Comparison of ENCODE assay signal across 34 mouse cellular contexts in genomic region chr13:7691232-7691631, GRCm38 (mm10).
"Had no signal": no experiment of that assay in that cellular context is flagged by ENCODE, and none has a peak within 500 bp of the region (broad histone marks: within the 10 kb centered on the region; RNA-seq: fewer than 3 reads in every experiment).

No protein-coding gene starts in this region.

- H3K36me3 ChIP-seq: heart, embryonic 12.5 days; heart, embryonic 13.5 days; heart, embryonic 15.5 days; hindbrain, embryonic 10.5 days; hindbrain, embryonic 12.5 days; hindbrain, embryonic 13.5 days; hindbrain, embryonic 15.5 days; intestine, embryonic 15.5 days; kidney, embryonic 15.5 days had no signal

- H3K4me2 ChIP-seq: heart, embryonic 12.5 days; heart, embryonic 13.5 days; heart, embryonic 15.5 days; hindbrain, embryonic 12.5 days; hindbrain, embryonic 13.5 days; hindbrain, embryonic 14.5 days; hindbrain, embryonic 15.5 days; intestine, embryonic 15.5 days; kidney, embryonic 15.5 days had no signal

- DNase-seq: heart, postnatal 10 days; heart, postnatal 14 days; heart, postnatal 36 days; heart, postnatal 4 days; kidney, adult 11 months; kidney, adult 18-20 months; kidney, adult 2 months; kidney, adult 8-10 months; kidney, adult 9 months; kidney, postnatal 10 days; kidney, postnatal 14 days; kidney, postnatal 25 days; kidney, postnatal 36 days; kidney, postnatal 4 days; layer of hippocampus, adult 9-11 months; layer of hippocampus, postnatal 36 days had no signal

- H3K27me3 ChIP-seq: heart, embryonic 13.5 days; heart, embryonic 15.5 days; hindbrain, embryonic 12.5 days; hindbrain, embryonic 13.5 days; hindbrain, embryonic 15.5 days; intestine, embryonic 15.5 days; kidney, embryonic 15.5 days had no signal

- H3K9ac ChIP-seq: heart, embryonic 12.5 days; heart, embryonic 13.5 days; heart, embryonic 15.5 days; hindbrain, embryonic 12.5 days; hindbrain, embryonic 13.5 days; hindbrain, embryonic 14.5 days; hindbrain, embryonic 15.5 days; intestine, embryonic 15.5 days; kidney, embryonic 15.5 days had no signal

- H3K9me3 ChIP-seq: heart, embryonic 12.5 days; heart, embryonic 13.5 days; heart, embryonic 15.5 days; hindbrain, embryonic 10.5 days; hindbrain, embryonic 12.5 days; hindbrain, embryonic 13.5 days; hindbrain, embryonic 15.5 days; intestine, embryonic 15.5 days; kidney, embryonic 15.5 days had no signal

- H3K4me3 ChIP-seq: heart, embryonic 12.5 days; heart, embryonic 13.5 days; heart, embryonic 15.5 days; hindbrain, embryonic 10.5 days; hindbrain, embryonic 12.5 days; hindbrain, embryonic 13.5 days; hindbrain, embryonic 15.5 days; intestine, embryonic 15.5 days; kidney, embryonic 15.5 days; layer of hippocampus, adult 2 months; left cerebral cortex, adult 2 months had no signal

- H3K27ac ChIP-seq: heart, embryonic 13.5 days; heart, embryonic 15.5 days; hindbrain, embryonic 10.5 days; hindbrain, embryonic 12.5 days; hindbrain, embryonic 13.5 days; hindbrain, embryonic 14.5 days; hindbrain, embryonic 15.5 days; hindbrain, postnatal 0 days; intestine, embryonic 15.5 days; kidney, embryonic 15.5 days; kidney, postnatal 0 days; layer of hippocampus, adult 2 months; left cerebral cortex, adult 2 months had no signal

- H3K4me1 ChIP-seq: heart, embryonic 12.5 days; heart, embryonic 15.5 days; hindbrain, embryonic 10.5 days; hindbrain, embryonic 12.5 days; hindbrain, embryonic 13.5 days; hindbrain, embryonic 15.5 days; intestine, embryonic 15.5 days; kidney, embryonic 15.5 days had no signal

- ATAC-seq: hindbrain, embryonic 16.5 days; hindbrain, postnatal 0 days; inflammation-experienced regulatory T-cells, adult 6 months; intestine, embryonic 15.5 days; intestine, embryonic 16.5 days; intestine, postnatal 0 days had no signal
